Mouse (Mus musculus) G1E (cell line): ENCODE measurements around the gene Gsn. TPM values are rescaled to one million over a fixed set of nuclear protein-coding genes. Genes with fewer than 3 reads are reported as not detected.

Experiments
- ATAC-seq: 2 replicates; pipeline ENCODE4 v1.8.0; 2016; ENCODE audit warnings: mild to moderate bottlenecking; ENCODE audit not compliant: insufficient number of reproducible peaks, poor library complexity, low FRiP score, severe bottlenecking; ENCODE audit errors: extremely low read depth
- DNase-seq: peaks from one replicate; pipeline ENCODE4 v3.0.0; 2012; ENCODE audit warnings: low spot score
- H3K27me3 ChIP-seq: 2 replicates; pipeline ENCODE4 v1.6.1; 2012; ENCODE audit warnings: mild to moderate bottlenecking, low read length, inconsistent platforms; ENCODE audit not compliant: insufficient read depth
- H3K36me3 ChIP-seq: replicated peaks from 2 replicates; pipeline ENCODE3; 2012; ENCODE audit warnings: mild to moderate bottlenecking, inconsistent platforms
- H3K4me1 ChIP-seq: 2 replicates; pipeline ENCODE4 v1.6.1; 2012; ENCODE audit warnings: low read depth, low read length, inconsistent platforms, mixed read lengths; ENCODE audit not compliant: insufficient read depth
- H3K4me3 ChIP-seq: 2 replicates; pipeline ENCODE4 v1.5.1; 2012; ENCODE audit warnings: low read depth, mild to moderate bottlenecking, inconsistent platforms, low read length, moderate library complexity, mixed read lengths
- H3K9me3 ChIP-seq: replicated peaks from 2 replicates; pipeline ENCODE4 v1.6.1; 2012; ENCODE audit warnings: inconsistent platforms
- CTCF ChIP-seq: IDR thresholded peaks from 2 replicates; pipeline ENCODE4 v1.5.1; 2012; ENCODE audit warnings: low read depth, low read length, inconsistent platforms, mixed read lengths
- GATA1 ChIP-seq: IDR thresholded peaks from 2 replicates; pipeline ENCODE4 v1.6.1; 2012; ENCODE audit warnings: borderline replicate concordance, low read length, inconsistent platforms, mixed read lengths
- GATA2 ChIP-seq: IDR thresholded peaks from 2 replicates; pipeline ENCODE4 v1.6.1; 2012; ENCODE audit warnings: low read depth, low read length, inconsistent platforms, borderline replicate concordance
- POLR2AphosphoS5 ChIP-seq: IDR thresholded peaks from 2 replicates; pipeline ENCODE4 v1.6.1; 2012; ENCODE audit warnings: low read depth, low read length, inconsistent platforms; ENCODE audit not compliant: insufficient replicate concordance
- TAL1 ChIP-seq: conservative IDR thresholded peaks from 2 replicates; pipeline ENCODE4 v1.6.1; 2012; ENCODE audit warnings: low read depth, low read length, inconsistent platforms, mixed read lengths
- polyA plus RNA-seq: library from polyadenylated mRNA; stranded (reverse); fragments of >175 nt; gene quantifications from 2 replicates; pipeline ENCODE4 v1.2.3, GENCODE M21; 2012
- total RNA-seq, 2 experiments: library from RNA; stranded (forward) in 1 of 2; stranded (reverse) in 1 of 2; fragments of 200-1000 nt in 1 of 2; fragments of >200 nt in 1 of 2; fragmentation: Nextera tagmentation in 1 of 2; gene quantifications; 2 replicates each; pipeline ENCODE4 v1.2.3; 2014 to 2017

Gsn gene
- total and polyA plus RNA-seq, 3 experiments = 11.1 to 22.3 (median 18.3) TPM

DNA sequence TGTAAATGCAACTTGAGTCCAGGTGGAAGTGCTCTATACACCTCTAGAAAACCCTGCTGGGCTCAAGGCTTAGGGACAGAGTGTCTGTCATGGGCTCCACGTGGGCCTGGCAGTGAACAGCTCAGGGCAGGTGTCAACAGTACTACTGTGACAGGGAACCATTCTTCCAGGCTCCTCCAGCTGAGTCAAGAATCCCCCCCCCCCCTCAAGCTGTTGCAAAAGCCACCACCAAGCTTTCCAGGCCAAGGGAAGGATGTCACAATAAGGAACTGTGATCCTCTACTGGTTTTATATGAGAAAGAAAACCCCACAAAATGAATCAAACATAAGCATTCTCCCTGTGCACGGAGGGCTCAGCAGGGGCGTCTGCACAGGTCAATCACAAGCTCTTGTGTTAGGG lies 58.1 kb downstream of the Gsn start:
- peaks cover 22% of the 10 kb centered on the region for H3K27me3 ChIP-seq
- peaks cover 36% of the 10 kb centered on the region for H3K36me3 ChIP-seq
- H3K4me1 ChIP-seq = peaks cover 5% of the 10 kb centered on the region; the same call in 1 of the 2 replicates
- no peak overlapping the region for H3K4me3 ChIP-seq
- TF ChIP-seq GATA1 (no peak), GATA2 (no peak), POLR2AphosphoS5 (no peak)
- no peak for DNase-seq
- no peak for ATAC-seq
- H3K9me3 ChIP-seq = no peaks in the 10 kb centered on the region

DNA sequence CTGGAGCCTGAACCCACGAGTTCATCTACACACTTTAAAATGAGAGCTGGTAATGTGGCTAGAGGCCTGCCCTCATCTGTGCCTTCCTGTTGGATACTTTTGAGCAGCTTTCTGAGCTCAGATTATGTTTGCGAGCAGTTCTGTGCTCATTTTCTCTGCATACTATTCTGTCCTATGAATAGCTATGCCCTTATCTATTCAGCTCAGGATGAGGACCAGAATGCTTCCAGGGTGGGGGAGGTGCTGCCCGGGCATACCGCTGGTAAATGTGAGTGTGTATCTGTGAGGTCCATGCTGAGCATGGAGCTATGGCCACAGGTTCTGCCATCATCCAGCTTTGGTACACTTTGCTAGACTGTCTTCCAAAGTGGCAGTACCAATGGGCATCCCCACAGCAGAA lies 61.4 kb downstream of the Gsn start:
- peak; percentile 15; the same call in 1 of the 2 replicates for ATAC-seq
- DNase-seq = no peak
- Histone ChIP-seq H3K4me1 (peaks cover 9% of the 10 kb centered on the region), H3K9me3 (no peaks in the 10 kb centered on the region), H3K36me3 (peaks cover 69% of the 10 kb centered on the region), H3K4me3 (no peak overlapping the region), H3K27me3 (no peaks in the 10 kb centered on the region)
- TF ChIP-seq GATA2 = no peak
- no peak for TF ChIP-seq TAL1
- no peak for TF ChIP-seq CTCF
- TF ChIP-seq GATA1 = no peak
- TF ChIP-seq POLR2AphosphoS5 = no peak

DNA sequence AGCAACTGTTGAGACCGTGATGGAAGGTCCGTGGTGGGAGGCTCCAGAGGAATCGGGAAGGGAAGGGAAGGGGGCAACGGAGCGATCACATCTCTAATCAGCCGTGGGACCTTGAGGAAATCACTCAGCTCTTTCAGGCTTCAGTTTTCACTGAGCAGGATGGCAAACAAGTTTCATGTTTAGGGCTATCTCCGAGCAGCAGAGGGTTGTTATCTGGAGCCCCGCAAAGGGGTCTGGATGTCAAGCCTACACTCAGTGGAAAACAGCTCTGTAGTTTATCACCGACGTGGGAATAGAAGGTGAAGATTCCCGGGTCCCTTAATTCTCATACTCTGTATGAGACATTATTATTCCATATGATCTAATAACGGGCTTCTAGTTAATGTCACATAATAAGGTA lies 62.2 kb downstream of the Gsn start:
- TF ChIP-seq GATA1 (no peak), POLR2AphosphoS5 (no peak), TAL1 (no peak), CTCF (no peak), GATA2 (no peak)

DNA sequence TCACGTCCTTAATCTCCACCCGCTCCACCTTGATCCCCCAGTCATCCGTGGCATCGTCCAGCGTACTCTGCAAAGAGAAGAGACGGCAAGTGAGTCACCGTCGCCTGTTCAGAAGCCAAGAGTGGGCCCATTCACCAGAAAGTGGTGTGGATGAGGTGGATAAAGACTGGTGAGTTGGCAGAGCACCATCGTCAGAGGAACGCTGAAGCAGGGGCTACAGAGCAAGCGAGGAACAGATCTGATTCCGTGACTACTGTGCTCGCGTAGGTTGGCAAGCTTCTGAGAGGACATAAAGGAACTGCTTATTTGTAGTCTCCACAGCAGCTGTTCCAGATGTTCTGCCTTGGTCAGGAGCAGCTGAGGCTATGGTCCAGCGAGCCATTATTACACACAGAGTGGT lies 64.2 kb downstream of the Gsn start:
- H3K9me3 ChIP-seq = no peaks in the 10 kb centered on the region
- no peak overlapping the region for H3K4me3 ChIP-seq
- H3K27me3 ChIP-seq = no peaks in the 10 kb centered on the region
- peaks cover 86% of the 10 kb centered on the region for H3K36me3 ChIP-seq
- H3K4me1 ChIP-seq = peaks cover 9% of the 10 kb centered on the region
- DNase-seq (no peak), ATAC-seq (no peak)
- TF ChIP-seq POLR2AphosphoS5 = no peak
- TF ChIP-seq GATA2 = no peak
- no peak for TF ChIP-seq CTCF
- TF ChIP-seq TAL1 = no peak
- TF ChIP-seq GATA1 = no peak

More for the DNA sequence above, 62.2 kb downstream of the Gsn start:
- DNase-seq (no peak), ATAC-seq (no peak)
- Histone ChIP-seq H3K36me3 (peaks cover 75% of the 10 kb centered on the region), H3K27me3 (no peaks in the 10 kb centered on the region), H3K4me3 (no peak overlapping the region), H3K4me1 (peaks cover 9% of the 10 kb centered on the region), H3K9me3 (no peaks in the 10 kb centered on the region)

DNA sequence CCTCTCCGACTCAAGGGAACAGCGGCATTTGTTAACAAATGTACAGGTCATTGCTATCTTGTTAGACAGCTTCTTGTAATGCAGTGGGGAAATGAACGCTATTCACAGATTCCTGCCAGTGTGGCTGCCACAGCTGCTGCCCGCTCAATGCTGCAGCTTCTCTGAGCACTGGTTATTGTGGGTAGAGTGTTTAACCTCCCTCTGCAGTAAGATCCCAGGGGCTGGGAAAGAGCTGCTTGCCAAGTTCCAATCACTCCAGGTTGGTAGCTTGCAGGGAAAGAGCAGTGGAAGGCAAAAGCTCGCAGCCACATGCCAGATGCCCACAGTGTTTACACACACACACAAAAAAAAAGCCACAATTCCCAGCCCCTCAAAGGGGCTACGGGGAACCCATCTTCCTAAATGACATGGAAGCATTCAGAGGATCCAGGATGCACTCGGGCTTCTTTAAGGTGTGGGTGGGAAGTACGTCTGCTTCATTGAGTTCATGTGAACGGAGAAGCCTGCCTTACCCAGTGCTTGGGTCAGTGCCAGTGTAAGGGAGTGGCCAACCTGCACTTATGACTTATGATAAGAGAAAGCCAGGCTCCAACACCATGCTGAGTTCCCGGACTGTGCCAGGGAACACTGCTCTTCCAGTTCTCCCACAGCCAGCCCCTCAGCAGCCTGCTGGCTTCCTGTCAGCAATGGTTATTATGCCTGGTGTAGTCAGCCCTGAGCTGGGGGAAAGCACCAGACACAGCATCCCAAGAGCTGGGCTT lies 66.4 kb downstream of the Gsn start:
- H3K4me3 ChIP-seq = no peak overlapping the region
- ATAC-seq = no peak
- H3K9me3 ChIP-seq = no peaks in the 10 kb centered on the region
- DNase-seq = no peak
- TF ChIP-seq GATA1 (no peak), CTCF (no peak), POLR2AphosphoS5 (no peak), TAL1 (no peak), GATA2 (no peak)
- no peaks in the 10 kb centered on the region for H3K27me3 ChIP-seq
- peaks cover 25% of the 10 kb centered on the region for H3K4me1 ChIP-seq
- peaks cover 75% of the 10 kb centered on the region for H3K36me3 ChIP-seq

DNA sequence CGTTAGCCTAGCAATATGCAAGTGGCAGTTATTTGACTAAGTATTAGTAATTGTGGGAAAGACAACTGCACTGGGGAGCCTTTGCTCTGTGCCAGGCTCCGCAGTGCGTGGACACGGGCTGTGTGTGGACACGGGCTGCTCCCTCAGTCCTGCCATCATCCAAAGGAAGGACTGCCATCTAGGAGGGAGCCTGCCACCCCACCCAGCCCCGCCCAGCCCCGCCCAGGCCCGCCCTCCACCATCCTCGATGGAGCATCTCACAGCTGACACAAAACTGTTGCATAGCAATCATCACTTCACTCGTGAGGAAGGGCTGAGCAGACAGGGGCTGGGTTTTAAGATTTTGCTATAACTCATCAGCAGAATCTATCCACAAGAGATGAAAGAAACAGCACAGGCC lies 69.8 kb downstream of the Gsn start:
- DNase-seq (no peak), ATAC-seq (no peak)
- no peaks in the 10 kb centered on the region for H3K27me3 ChIP-seq
- TF ChIP-seq GATA2 = no peak
- no peak for TF ChIP-seq GATA1
- no peak for TF ChIP-seq TAL1
- TF ChIP-seq POLR2AphosphoS5 = no peak
- no peak for TF ChIP-seq CTCF
- H3K9me3 ChIP-seq = no peaks in the 10 kb centered on the region
- peaks cover 46% of the 10 kb centered on the region for H3K4me1 ChIP-seq
- H3K36me3 ChIP-seq = peaks cover 45% of the 10 kb centered on the region
- H3K4me3 ChIP-seq = no peak overlapping the region

DNA sequence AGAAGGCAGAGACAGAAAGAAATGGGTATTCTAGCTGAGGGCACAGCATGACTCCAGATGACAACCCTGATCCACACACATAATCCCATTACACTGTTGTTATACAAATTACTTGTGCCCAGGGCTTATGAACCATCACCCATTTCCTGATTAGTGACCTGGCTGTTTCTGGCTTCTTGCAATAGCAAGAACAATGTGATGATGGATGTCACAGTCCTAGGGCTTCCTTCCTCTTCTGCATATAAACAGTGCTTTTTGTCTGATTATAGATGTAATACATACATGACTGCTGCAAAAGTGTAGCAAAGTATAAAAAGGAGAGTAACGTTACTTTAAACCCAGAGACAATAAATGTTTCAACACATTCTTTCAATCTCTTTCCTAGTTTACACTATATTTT lies 70.8 kb downstream of the Gsn start:
- Histone ChIP-seq H3K9me3 (no peaks in the 10 kb centered on the region), H3K4me1 (peaks cover 45% of the 10 kb centered on the region), H3K27me3 (no peaks in the 10 kb centered on the region), H3K4me3 (no peak overlapping the region), H3K36me3 (peaks cover 35% of the 10 kb centered on the region)
- ATAC-seq = no peak
- no peak for DNase-seq
- TF ChIP-seq CTCF (no peak), POLR2AphosphoS5 (no peak), TAL1 (no peak), GATA2 (no peak)
